Mouse (Mus musculus) mammary gland, adult 2 months (tissue): Measurements from ENCODE around the gene Atp5j2. TPM values are rescaled to one million over a fixed set of nuclear protein-coding genes. Genes with fewer than 3 reads are reported as not detected.

Experiments
- polyA plus RNA-seq: library from polyadenylated mRNA; depleted of rRNA; stranded (reverse); fragments of >200 nt; gene quantifications from 2 replicates; pipeline ENCODE4 v1.2.3, GENCODE M21; 2012; ENCODE audit warnings: low replicate concordance; rRNA removed

Atp5j2 gene
- 99.7 and 184 TPM in 2 replicates for polyA plus RNA-seq

DNA sequence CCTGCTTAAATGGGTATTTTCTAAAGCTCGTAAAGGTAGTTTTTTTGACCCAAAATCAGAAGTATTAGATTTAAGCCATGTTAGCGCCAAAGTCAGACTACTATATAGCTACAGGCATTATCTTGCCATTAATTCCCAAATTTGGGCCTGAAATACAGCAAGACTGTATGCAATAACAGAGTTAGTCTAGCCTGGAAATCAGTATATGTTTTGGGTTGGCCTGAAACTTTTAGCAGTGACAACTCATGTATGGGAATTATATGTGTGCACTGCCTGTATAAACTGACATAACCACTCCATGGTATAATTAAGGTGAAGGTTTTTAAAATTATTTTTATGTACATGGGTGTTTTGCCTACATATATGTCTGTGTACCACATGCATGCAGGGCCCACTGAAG lies at the start of gene Atp5j2:
Gene Atp5j2 (minus strand): TSS at position 101 of the 400 bp plus-strand sequence.

DNA sequence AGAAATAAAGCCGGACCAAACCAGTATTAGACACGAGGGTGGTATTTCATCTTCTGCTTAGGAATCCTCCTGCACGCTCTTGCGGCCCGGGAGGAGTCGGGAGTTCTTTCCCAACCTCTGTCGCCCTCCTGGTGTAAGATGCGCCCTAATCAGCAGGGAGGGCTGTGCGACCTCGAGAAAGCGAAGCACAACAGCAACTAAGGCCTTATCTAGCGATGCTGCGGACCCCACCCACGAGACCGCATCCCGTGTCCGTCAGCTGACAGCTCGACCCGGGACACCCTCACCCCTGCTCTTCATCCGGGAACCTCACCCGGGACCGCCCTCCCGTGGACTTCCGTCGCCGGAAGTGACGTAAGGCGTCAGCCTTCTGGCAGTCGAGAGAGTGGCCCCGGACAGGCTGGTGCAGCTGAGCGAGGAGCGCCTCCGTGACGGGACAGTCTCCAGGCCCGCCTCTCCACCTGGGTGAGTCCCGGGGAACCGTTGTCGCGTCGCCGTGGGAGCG lies 39.6 kb upstream of the Atp5j2 start, which contains the start of gene Zfp655:
Gene Zfp655 (plus strand): TSS at position 349 of the 505 bp plus-strand sequence.

DNA sequence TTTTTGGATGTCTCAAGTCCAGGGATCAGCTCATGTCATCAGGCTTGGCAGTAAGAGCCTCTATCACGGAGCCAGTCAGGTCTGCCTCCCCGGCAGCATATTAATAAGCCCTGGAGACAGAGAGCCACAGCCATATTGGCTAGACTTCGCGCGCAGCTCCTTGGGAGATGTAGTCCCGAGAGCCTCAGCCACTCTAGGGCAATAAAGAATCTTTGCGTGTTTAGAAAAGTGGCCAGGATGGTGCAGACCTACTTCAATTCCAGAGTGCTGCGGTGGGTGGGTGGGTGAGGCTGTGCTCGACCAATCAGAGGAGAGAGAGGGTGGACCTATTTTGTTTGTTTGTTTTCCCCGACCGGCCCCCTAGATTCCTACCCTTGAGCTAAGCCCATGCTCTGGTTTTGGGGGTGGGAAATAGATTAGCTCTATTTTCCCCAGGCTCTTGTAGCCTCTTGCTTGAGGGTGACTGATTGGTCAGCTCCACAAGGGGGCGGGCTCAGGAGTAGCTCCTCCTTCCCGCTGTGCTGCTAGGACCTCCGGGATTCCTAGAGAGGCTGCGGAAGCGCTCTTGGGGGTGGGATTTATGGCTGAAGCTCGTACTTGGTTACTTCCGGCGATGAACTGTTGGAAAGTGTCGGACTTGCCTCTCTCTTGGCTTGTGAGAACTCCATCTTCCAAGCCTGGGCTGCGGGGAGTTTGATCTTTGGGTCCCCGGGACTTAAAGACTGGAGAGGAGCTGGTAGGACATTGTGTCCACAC lies 12.3 kb upstream of the Atp5j2 start, which contains the start of gene Zkscan5:
Gene Zkscan5 (plus strand): TSS at position 627 of the 756 bp plus-strand sequence.

DNA sequence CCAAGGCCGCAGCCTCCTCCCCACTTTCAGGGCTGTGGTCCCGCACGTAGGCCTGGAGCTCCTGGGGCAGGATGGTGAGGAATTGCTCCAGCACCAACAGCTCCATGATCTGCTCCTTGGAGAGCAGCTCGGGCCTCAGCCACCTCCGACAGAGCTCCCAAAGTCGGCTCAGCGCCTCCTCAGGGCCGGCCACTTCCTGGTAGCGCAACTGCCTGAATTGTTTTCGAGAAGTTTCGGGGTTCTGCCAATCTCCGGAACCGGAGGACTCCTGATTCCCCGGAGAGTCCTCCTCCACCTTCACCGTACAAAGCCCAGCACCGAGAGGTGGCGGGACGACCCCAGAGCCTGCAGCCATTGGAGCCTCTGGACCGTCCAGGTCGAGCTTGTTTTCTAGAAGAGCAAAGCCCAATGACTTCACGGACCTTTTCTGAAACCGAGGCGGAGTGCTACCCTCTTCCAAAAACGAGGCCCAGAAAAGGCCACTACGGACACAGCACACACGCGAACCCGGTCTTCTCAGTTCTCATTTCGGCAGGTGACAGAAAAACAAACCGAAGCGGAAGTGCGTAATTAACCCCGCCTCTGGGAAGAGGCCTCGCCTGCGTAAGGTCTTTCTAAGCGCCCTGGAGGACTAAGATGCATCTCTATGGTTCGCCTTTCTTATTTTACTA lies 9.6 kb upstream of the Atp5j2 start, which contains the start of gene Zkscan14:
Gene Zkscan14 (minus strand): TSS at position 548 of the 671 bp plus-strand sequence.

DNA sequence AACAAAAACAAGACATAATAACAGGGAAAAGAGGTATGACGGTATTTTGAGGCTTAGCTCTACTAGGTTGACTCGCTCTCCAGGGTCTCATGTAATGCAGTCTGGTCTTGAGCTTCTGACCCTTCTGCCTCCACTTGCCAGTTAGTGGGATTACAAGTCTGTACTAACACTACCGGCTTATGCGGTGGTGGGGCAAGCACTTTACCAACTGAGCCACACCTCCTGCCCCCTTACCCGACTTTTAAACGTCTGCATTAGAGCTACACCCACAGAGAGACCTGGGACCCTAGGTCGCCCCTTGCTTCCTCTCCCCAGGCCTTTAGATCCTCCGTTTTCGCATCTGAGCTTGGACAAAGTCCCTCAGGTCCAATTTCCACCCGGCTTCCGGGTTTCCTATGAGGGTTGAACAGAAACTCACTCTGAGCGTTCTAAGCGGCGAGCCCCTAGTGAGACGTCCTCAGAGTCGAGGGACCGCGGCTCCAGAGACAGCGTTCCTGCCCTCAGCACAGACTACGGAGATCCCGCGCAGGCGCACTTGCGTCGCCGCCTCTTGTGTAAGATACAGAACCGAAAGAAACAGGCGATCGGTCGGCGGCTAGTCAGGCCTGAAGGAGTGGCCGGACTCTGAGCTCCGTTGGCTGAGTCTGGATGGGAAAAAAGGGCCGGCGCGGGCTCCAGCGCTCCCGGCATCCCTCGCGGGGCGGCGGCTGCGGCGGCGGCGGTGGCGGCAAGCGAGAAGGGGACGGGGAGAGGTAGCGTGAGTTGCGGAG lies 25.1 kb downstream of the Atp5j2 start, which contains the start of the genes Ptcd1 and Cpsf4:
Gene Ptcd1 (minus strand): TSS at position 573 of the 770 bp plus-strand sequence.
Gene Cpsf4 (plus strand): TSS at position 678 of the 770 bp plus-strand sequence.

DNA sequence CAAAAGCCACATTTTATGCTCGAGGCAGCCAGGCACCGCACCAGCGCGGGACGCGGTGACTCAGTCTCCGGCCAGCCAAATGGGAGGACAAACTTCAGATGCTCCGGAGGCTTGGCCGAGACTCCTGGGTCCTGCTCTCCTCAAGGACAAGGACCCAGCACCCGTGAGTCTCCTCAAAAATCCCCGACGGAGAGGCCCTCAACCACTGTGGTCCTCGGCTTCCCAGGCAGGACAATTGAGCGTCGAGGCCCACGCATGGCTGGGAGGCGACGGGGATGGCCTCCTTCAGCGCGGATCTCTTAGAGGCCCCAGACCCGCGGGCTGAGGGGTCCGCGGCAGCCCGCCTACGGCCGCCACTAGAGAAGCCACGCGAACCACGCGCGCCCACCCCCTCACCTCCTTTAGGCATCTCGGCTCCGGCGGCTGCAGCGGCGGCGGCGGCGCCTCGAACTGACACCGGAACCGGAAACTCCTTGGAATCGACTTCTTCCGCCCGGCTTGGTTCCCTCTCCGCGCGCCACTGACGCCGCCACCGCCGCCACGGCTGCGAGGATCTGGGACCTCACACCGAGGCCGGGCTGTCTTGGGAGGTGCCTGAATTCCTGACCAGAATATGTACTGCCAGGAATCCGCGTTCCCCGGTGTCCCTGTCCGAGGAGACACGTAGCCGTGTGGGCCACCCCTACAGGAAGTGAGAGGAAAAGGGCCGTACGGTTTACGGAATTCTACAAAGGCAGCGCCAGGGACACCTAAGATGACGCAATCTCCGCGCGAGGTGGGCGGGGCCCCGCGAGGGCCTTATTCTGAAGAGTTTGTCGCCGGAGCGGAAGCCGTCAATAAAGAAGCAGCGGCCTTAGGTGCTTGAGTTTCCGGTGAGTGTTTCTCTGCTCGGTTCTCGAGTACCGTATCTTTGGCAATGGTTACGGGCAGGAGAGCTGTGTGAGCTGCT lies 52.0 kb downstream of the Atp5j2 start, which contains the start of the genes Pdap1 and Bud31:
Gene Pdap1 (minus strand): TSS at position 668 of the 949 bp plus-strand sequence.
Gene Bud31 (plus strand): TSS at position 792 of the 949 bp plus-strand sequence.

Other genes with a start within 250 kb of the Atp5j2 start
- gene Smurf1, start 226.2 kb downstream of the Atp5j2 start, polyA plus RNA-seq = 36.6 and 42.3 TPM in 2 replicates
- not detected in 2 replicates for gene Gm4871, start 159.3 kb downstream of the Atp5j2 start, polyA plus RNA-seq
- gene 1700018F24Rik, start 149.1 kb downstream of the Atp5j2 start, polyA plus RNA-seq = not detected in 2 replicates
- 103 and 111 TPM in 2 replicates for gene Arpc1a, start 108.2 kb downstream of the Atp5j2 start, polyA plus RNA-seq
- gene Kpna7, start 108.0 kb downstream of the Atp5j2 start, polyA plus RNA-seq = not detected in 2 replicates
- 586 and 942 TPM in 2 replicates for gene Arpc1b, start 77.8 kb downstream of the Atp5j2 start, polyA plus RNA-seq
- gene Pdap1, start 51.8 kb downstream of the Atp5j2 start, polyA plus RNA-seq = 21.0 and 26.7 TPM in 2 replicates
- 36.2 and 74.0 TPM in 2 replicates for gene Bud31, start 51.7 kb downstream of the Atp5j2 start, polyA plus RNA-seq
- gene Ptcd1, start 25.0 kb downstream of the Atp5j2 start, polyA plus RNA-seq = 13.3 and 13.5 TPM in 2 replicates
- gene Cpsf4, start 24.8 kb downstream of the Atp5j2 start, polyA plus RNA-seq = 22.3 and 29.3 TPM in 2 replicates
- gene Zkscan14, start 9.8 kb upstream of the Atp5j2 start, polyA plus RNA-seq = 2.7 and 3.5 TPM in 2 replicates
- gene Zkscan5, start 12.5 kb upstream of the Atp5j2 start, polyA plus RNA-seq = 3.2 and 5.7 TPM in 2 replicates
- 12.0 and 23.5 TPM in 2 replicates for gene Zfp655, start 39.7 kb upstream of the Atp5j2 start, polyA plus RNA-seq
- gene Zscan25, start 88.4 kb upstream of the Atp5j2 start, polyA plus RNA-seq = 14.3 and 22.2 TPM in 2 replicates
- gene Cyp3a57, start 153.2 kb upstream of the Atp5j2 start, polyA plus RNA-seq = 3.2 and 10.4 TPM in 2 replicates